Mouse (Mus musculus): ENCODE results near the gene Klf3.

Gene Klf3

DNA sequence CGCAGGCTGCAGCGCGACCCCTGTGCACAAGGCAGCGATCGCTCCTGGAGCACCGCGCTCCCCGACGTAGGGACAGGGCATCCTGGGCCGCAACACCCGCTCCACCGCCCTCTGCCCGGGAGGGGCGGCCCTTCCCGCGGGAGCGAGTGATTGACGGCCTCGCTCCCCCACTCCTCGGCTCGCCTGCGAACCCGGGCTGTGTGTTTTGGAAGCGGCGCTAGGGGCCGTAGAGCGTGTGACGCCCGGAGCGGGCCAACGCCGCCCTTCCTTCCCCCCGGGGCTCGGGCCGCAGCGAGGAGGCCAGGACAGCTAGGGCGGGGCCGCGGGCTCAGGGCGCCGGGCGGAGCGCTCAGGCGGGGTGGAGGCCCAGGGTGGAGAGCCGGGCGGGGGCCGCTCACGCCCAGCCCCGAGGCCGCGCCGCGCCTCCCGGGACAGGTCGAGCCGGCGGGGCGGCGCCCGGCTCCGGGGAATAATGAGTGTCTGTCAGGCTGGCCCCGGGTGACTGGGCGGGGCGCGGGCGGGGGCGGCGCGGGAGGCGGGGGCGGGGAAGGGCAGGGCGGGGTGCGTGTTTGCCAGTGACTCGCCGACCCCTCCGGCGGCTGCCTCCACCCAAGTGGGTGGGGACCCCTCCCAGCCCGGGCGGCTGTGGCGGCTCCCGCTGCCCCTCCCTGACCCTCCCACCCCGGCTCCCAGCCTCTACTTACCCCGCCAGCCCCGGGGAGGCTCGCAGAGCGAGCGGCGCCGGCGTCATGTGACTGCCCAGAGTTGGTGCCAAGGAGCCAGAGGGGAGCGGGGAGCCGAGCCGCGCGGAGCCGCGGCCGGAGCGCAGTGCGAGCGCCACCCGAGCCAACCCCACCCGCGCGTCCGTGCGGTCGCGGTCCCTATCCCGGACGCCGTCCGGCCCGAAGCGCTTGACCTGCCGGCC, at the start of gene Klf3:
TSS of gene Klf3 (plus strand) at position 594 of the 925 bp plus-strand sequence.
- peak; percentile 97 for DNase-seq (ENCODE audit: low spot score)

DNA sequence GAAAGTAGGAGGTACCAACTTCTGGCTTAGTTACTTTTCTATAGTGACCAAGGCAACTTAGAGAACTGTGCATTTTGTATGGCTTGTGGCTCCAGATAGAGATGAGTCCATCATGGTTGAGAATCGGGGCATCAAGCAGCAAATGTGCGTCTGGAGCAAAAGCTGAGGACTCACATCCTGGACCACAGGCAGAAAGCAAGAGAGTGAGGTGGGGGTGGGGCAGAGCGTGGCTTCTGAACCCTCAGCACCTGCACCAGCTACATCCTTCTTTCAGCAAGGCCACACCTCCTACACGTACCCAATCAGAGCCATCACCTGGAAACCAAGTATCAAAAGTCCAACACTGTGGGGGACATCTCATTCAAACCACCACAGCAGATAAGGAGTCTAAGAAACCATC, 40.9 kb upstream of the Klf3 start:
- no peak for DNase-seq (ENCODE audit: low spot score)

DNA sequence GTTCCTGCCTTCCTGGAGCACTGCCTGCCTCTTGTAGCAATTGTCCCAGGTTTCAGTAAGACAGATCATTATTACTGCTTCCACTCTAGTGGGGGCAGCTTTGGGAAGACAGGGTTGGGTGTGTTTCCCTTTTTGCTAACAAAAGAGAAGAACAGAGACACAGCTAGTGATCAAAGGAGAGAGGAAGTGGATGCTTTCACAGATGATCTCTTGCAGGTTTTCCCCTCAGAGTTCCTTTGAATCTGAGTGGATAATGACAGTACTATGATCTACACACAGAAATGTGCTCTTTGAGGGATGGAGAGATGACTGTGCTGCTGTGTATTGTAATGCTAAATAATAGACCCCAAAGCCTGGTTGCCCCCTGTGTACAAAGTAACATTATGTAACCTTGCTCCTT, 38.7 kb upstream of the Klf3 start:
- DNase-seq (ENCODE audit: low spot score): no peak

DNA sequence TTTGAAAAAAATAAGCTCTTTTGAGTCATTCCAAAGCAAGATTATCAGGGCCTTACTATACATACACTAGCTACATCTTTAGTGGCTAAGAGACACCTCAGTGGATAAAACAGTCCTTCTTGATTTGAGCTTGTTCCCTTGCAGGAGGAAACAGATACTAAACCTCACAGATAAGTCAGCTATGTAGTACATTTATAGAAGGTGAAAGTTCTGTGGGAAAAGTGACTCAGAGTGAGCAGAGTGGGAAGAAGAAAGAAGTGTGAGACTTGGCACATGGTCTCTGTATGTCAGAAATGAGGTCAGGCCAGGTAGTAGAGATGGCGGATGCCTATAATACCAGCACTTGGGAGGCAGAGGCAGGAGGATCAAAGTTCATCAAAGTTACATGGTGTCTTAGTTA, 37.4 kb upstream of the Klf3 start:
- no peak for DNase-seq (ENCODE audit: low spot score)

DNA sequence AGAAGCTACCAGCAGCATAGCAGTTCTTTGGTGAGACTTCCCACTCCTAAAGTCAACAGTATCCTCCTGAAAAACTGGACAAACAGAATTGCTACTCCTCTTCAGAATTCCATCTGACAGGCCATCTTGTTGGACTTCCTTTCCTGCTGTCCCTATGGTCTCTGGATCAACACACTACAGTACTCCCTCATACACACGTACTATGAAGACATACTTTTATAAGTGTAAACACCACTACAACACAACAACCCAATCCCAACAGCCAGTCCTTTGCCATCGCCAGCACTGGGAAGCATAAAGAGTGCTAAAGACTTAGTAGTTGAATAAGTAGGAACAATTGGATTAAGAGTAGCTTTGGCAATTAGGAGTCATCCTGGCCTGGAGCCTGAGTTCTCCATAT, 36.6 kb upstream of the Klf3 start:
- no peak for DNase-seq (ENCODE audit: low spot score)

DNA sequence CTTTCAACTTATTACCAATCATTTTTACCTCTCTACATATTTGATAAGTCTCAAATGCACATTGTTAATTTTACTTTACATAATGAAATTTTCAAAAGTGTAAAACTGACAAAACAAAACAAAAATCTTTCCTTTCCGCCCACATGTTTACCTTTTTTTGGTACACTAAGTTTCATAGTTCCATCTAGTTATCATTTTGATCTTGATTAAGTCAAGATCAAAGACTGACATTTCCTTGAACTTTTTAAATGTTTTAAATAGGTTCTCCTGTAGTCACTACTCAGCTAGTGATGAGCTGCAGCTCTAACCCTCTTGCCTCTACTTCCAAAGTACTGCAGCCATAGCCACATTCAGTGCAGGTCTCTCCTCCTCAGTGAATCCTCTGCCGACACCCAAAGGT, 31.6 kb upstream of the Klf3 start:
- DNase-seq (ENCODE audit: low spot score): no peak

DNA sequence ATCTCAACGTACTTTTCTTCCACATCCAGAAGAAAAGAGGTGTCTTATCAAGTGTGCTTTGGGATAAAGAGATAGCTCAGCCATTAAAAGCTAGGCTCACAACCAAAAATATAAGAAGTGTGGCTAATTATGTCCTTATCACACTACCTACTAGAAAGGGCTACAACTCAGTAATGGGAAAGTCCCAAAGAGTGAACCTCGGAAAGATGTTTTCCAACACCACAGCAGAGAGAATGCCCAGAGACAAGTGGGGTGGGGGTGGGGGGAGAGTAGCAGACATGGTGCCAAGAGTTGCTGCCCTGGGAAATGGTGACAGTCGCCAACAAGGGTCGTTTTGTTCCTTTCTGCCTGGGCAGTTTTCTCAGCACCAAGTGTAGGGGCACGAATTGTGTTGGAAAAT, 25.0 kb upstream of the Klf3 start:
- no peak for DNase-seq (ENCODE audit: low spot score)

DNA sequence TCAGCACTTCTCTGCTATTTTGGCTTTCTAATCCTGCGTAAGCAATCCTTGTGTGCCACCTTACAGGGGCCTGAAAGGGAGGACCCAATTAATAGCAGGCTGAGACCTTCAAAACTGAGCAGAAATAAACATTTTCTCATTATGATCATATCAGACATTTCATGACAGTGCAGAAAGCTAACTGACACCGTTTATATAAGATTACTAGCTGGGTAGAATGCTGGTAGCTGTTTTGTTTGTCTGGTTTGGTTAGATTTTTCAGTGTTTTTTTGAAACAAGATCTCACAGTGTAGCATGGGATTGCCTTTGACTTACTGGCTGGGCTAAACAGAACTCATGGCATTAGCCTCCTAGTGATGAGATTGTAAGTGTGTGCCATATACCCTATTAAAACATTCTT, 23.9 kb upstream of the Klf3 start:
- DNase-seq (ENCODE audit: low spot score): no peak

DNA sequence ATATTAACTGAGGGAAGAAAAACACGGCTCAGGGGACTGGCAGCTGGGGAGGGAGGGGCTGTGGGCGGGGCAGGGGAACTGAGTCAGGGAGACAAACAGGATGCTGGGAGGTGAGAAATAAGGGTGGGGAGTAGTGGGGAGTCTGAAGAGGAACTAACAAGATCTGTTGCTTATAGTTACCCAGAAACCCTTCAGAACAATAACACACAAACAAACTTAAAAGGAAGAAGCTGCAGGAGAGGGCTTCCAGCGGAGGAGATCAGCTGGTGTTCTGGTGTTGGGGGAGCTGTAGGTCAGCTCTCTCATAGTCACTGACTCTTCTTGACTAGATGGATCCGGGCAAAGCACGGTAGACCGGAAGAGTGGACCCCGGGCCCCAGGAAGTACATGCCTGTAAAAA, 22.4 kb upstream of the Klf3 start:
- DNase-seq (ENCODE audit: low spot score): no peak

DNA sequence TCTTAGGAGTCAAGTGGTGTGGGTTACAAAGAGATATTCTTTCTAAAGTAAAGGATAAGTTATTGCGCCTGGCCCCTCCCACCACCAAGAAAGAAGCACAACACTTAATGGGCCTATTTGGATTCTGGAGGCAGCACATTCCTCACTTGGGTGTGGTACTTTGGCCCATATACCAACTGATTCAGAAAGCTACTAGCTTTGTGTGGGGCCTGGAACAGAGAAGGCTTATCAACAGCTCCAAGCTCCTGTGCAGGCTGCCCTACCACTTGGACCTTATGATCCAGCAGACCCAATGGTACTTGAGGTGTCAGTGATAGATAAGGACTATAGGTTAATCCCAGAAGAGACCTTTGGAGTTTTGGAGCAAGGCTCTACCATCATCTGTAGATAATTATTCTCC, 15.0 kb upstream of the Klf3 start:
- DNase-seq (ENCODE audit: low spot score): no peak

DNA sequence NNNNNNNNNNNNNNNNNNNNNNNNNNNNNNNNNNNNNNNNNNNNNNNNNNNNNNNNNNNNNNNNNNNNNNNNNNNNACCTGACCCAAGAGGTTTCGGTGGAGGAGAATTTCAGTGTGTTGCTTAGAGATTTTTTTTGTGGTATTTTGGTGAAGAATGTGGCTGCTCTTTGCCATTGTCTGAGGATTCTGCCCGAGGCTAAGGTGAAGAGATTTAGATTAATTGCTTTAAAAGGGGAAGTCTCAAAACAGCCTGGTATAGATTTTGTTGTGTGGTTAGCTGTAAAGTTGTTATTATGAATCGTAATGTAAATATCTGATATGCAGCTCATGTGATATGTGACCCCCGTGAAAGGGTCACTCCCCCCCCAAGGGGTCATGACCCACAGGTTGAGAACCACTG, 5.0 kb upstream of the Klf3 start:
- DNase-seq (ENCODE audit: low spot score): no peak

DNA sequence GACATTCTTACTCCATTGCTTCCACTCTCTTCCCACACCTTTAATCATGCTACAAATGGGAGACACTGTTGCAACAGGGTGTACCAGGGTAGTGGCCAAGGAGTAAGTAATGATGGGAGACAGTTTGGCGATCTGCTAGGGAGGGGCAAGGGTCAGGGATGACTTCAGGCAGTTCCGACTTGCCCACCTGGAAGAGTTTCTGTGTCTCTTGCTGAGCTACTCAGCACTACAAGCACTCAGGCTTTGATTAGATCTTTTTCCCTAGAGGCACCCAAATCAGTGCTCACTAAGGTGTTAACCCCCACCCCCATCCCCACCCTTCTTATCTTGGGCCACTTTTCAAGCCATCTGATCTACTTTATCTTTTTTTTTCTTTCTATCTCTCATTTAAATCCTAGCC, 1.6 kb upstream of the Klf3 start:
- no peak for DNase-seq (ENCODE audit: low spot score)

DNA sequence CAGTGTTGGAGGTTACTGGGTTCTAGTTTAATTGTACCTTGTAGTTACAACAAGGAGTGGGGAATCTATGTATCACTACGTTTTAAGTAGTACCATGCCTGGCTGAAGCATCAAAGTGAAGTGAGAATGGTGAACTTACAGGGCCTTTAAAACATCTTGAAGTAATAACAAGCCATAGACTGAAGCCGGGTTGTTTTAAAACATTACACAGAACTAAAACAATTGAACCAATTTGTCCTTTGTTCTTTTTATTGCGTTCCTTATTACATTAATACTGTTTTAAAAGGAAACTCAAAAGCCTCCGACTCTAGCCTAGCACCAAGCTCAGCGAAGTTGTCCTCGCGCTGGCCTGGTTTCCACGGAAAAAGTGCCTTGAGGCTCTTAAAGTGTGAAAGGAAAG, 1.0 kb upstream of the Klf3 start:
- no peak for DNase-seq (ENCODE audit: low spot score)

DNA sequence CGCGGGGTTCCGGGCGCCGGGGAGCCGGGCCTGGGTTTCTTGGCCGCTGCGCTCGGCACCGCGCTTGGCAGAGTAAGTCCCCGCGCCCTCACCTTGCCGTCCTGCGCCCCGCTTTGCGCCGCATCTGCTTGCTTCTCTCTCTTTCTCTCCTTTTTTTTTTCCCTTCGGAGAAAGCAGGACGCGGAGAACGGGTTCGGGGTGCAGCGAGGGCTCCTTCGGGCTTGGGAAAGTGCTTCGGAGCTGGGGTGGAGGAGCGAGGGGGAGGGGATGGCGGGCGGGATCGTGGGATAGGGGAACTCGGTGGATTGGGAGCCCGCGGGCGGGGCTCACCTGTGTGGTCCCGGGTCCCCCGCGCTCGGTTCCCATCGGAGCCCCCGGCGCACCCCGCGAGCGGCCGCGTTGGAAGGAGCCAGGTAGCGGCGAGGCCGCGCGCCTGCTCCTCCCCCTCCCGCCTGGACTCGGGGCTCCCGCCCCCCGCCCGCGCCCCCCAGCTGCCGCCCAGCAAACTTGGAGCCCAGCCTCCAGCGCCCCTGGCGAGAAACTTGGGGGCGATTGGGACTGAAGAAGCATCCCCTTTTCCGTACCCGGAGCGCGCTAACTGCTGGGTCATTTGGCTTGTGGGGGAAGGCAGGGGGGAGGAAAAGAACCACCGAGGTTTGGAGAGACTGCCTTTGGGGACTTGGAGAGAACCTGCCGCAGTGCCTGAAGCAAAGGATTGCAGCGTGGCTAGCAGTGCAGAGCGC, 703 bp downstream of the Klf3 start:
- peak; percentile 57 for DNase-seq (ENCODE audit: low spot score)

DNA sequence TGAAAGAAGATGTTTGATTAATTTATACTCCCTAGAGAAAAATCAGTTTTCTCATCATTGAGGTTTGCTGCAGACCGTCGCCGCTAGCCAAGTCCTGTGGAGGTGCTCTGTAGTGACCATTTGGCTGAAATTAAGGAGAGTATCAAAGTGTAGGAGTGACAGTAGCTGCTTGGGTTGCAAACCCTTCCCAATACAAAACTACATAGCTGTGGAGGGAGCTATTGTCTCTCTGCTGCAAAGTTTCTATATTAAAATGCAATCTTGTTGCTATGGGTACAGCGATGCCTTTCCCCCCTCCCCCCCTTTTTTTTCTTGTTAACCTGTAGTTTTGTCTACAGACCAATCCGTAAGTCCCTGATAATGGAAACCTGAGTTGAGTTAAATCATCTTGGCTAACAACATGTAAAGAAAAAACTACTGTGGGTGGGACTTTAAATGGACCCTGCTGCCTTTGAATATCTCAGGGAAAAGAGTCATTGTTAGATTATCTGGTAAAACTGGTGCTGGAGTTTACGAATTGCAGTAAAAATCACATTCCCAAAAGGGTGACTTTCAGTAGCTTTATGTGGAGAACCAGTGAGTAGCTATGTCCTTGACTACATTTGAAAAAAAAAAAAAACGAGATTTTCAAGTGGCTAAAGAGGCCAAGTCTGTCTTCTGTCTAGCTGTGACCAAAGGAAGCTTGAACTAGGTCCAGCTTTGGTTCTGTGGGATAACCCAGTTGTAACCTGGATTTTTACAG, 2.1 kb downstream of the Klf3 start:
- no peak for DNase-seq (ENCODE audit: low spot score)

DNA sequence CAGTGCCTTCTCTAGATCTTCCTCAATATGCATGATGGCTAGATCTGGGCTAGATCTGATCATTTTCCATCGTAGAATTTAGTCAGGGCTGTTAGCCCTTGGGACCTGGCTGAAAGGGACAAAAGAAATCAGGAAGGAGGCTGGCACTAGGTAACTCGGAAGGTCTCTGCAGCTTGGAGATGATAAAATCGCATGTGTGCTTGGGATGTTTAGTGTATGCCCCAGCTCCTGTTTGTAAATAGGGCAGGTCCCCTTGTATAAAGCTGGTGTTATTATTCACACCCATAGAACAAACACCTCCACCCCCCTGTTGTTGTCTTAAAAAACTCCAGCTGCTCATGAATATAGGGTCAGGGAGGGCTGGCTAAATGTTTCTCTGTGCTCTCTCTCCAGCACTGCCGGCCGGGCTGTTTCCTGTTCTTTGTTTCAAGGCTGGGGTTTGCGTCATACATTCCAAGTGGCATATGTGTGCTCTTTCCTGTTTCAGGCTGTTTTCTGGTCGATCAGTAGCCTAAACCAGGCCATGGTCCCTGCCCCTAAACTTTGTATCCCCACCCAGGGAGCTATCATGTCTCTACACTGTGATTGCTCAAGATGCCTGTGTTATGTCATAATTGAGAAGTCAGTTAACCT, 2.8 kb downstream of the Klf3 start:
- DNase-seq (ENCODE audit: low spot score): peak; percentile 59

DNA sequence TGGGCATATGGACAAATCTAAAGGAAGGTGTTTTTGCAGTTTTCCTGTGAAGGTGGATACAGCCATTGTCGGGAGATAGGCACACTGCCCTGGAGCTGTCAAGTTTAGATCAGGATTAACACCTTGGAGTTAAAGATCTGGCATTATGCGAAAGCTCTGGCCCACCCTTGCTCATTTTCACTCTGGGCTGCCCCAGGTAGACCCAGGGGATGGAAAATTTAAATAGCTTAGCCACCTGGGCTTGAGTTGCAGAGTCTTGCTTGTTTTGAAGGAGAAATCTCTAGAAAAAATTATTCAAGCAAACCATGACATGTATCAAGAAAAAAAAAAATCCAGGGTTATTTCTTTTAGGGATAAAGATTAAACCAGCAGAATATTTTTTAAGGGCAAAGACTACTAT, 3.4 kb downstream of the Klf3 start:
- no peak for DNase-seq (ENCODE audit: low spot score)

DNA sequence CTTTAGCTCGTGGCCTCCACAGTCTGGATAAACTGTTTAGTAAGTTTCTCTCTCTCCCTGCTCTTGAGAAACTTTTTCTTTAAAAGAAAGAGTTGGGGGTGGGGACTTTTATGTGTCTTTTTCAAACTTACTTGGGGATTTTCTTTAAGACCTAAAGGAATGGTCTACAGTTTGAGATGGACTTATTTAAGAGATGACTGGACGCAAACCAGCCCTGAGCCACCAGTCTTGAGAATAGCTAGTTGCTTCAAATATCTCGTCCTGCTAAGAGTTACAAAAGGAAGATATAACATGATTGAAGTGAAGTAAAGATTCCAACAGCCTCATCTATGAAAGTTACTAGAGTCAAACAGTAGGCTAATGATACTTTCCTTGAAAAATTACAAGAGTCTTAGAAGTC, 4.0 kb downstream of the Klf3 start:
- DNase-seq (ENCODE audit: low spot score): no peak

DNA sequence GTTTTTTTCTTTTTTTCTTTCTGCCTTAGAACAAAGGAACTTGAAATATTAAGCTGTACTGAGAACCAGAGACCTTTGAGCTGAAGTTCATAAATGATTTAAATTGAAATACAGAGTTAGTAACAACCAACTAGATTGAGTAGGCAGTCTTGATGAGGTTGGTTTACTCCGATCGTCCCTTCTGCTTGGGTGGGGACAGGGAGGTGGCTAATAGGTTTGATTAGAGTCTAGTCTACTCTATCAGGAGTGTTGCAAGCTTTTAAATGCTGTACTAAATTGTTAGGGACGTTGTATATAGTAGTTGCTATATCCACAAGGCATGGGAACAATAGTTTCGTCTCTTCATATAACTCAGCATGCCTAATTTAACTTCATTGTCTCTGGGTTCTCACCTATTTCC, 4.4 kb downstream of the Klf3 start:
- DNase-seq (ENCODE audit: low spot score): no peak

DNA sequence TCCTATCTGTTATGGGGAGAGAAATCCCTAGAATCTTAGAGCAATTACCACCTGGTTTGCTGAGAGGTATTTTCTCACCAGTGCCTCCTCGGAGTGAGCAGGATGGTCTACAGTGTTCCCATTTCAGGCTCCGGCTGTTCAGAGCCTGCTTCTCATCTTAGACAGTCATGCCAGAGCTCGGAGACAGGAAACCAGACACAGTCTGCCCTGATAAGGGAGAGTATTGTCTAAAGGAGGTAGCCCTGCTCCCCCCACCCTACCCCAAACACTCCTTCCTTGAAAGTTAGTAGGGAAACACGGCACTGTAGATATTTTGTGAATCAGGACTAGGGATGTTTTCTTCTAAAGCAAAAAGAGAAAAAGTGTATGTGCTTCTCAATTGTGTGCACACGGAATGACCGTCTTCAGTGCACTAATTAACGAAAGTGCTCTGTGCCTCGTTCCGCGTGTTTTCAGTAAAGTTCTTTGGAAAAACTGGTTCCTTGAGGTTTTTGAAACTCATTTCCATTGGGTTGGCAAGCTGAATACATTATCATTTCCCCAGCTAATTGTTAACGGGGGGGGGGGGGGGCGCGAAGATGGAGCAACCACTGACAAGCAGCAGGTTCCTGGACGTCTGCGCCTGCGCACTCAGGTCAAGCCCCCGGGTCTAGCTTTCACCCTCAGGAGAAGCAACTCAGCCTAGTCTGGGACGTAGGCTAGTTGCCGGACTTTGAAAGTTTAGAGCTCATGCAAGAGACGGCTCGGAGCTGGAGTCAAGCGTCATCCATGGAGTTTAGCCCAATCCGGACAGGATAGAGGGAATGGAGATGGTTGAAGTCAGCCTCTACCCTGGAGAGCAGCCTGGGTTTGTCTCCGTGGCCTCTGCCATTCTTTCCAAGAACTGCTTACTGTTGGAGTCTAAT, 5.2 kb downstream of the Klf3 start:
- DNase-seq (ENCODE audit: low spot score): no peak

DNA sequence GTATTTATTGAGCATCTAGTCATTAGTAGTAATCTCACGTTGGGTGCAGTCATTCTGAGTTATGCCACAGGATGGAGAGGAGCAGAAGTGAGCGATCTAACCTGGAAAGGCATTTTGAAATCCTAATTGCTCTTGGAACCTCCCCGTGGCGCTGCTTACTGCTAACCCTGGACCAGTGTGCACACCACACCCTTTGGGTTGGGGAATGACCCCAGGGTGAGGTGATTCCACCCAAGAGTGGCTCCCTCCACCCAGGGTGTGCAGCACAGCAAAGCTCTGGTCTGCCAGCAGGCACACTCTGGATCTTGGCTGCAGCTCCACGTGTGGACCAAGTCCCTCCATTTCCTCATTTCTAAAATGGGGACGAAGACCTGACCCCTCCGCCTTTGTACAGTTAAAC, 6.1 kb downstream of the Klf3 start:
- DNase-seq (ENCODE audit: low spot score): no peak

Measured in ovary, postnatal 36 days (tissue).